8 mouse cellular contexts compared by ENCODE assay signal in the genomic region with DNA sequence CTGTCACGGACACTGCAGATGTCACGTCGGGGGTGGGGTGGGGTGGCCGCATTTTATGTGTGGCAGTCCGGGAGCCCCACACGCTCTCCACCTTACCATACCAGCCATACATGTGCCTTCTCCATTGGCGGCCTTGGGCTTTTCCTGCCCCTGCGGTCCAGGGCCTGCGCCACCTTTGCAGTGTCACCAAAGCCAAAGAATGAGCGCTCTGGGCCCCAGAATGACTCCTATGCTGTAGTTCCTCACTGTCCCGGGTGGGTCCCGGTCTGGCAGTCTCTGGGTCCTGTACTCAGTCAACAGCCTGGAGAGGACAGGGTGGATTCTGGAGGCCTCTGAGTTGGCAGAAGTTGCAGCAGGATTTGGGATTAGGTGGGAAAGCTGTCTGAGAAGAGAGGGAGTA. TPM values are rescaled to one million over a fixed set of nuclear protein-coding genes. Genes with fewer than 3 reads are reported as not detected.
A peak's percentile ranks its signal among the peaks of the same experiment; 100 is the strongest.
DNase-seq lines count a peak whose midpoint lies in the region; ATAC-seq and TF ChIP-seq lines count a peak whose summit lies in the region.

A gene (minus strand): TSS at position 155 of the 400 bp plus-strand sequence.

- H3K27ac ChIP-seq in lung, embryonic 14.5 days (ENCODE audit: low read depth) = no peak within 1 kb of the TSS
- H3K27ac ChIP-seq in forebrain, embryonic 14.5 days (ENCODE audit: low read depth, low read length) = no peak within 1 kb of the TSS
- no peak within 1 kb of the TSS for H3K27ac ChIP-seq in neural tube, embryonic 14.5 days (ENCODE audit: low read depth, low read length)

- peak within 1 kb of the TSS; percentile 35 for H3K9ac ChIP-seq in lung, embryonic 14.5 days
- peak within 1 kb of the TSS; percentile 62 for H3K9ac ChIP-seq in forebrain, embryonic 14.5 days (ENCODE audit: low read length)
- peak within 1 kb of the TSS; percentile 12; the same call in 1 of the 2 replicates for H3K9ac ChIP-seq in neural tube, embryonic 14.5 days (replicated peaks; ENCODE audit: low read depth, low read length)

- WGBS in lung, embryonic 14.5 days = 27% methylated on average over 12 of the region's 12 CpGs
- WGBS in forebrain, embryonic 14.5 days = 11% methylated on average over 12 of the region's 12 CpGs
- WGBS in neural tube, embryonic 14.5 days = 10% methylated on average over 12 of the region's 12 CpGs

- TF ChIP-seq CTCF in lung, embryonic 14.5 days (IDR thresholded peaks at IDR 0.05; ENCODE audit: low read depth) = no peak

- peaks cover 3% of the 10 kb centered on the region for H3K4me1 ChIP-seq in lung, embryonic 14.5 days (ENCODE audit: insufficient read depth)
- peaks cover 7% of the 10 kb centered on the region; the same call in 1 of the 2 replicates for H3K4me1 ChIP-seq in forebrain, embryonic 14.5 days (ENCODE audit: control insufficient read depth, insufficient read depth, low read length)
- H3K4me1 ChIP-seq in neural tube, embryonic 14.5 days (ENCODE audit: control insufficient read depth, insufficient read depth, low read length) = 0 out of 2 replicates have a peak, but pooled peaks cover 10% of the 10 kb centered on the region

- H3K4me2 ChIP-seq in lung, embryonic 14.5 days = peak within 1 kb of the TSS; percentile 92
- peak within 1 kb of the TSS; percentile 70 for H3K4me2 ChIP-seq in forebrain, embryonic 14.5 days (ENCODE audit: low read length)
- peak within 1 kb of the TSS; percentile 86 for H3K4me2 ChIP-seq in neural tube, embryonic 14.5 days (ENCODE audit: low read depth, low read length)

- H3K36me3 ChIP-seq in lung, embryonic 14.5 days (ENCODE audit: insufficient read depth) = no peaks in the 10 kb centered on the region
- no peaks in the 10 kb centered on the region for H3K36me3 ChIP-seq in forebrain, embryonic 14.5 days (ENCODE audit: control insufficient read depth, insufficient read depth, low read length)
- no peaks in the 10 kb centered on the region for H3K36me3 ChIP-seq in neural tube, embryonic 14.5 days (ENCODE audit: control insufficient read depth, insufficient read depth, low read length)

- intact Hi-C loops in left cerebral cortex, postnatal 25 days (cut with DNase I) = no loop called here

- H3K9me3 ChIP-seq in lung, embryonic 14.5 days (ENCODE audit: low read depth, low read length) = peaks cover 5% of the 10 kb centered on the region; the same call in 1 of the 2 replicates
- 0 out of 2 replicates have a peak, but pooled peaks cover 2% of the 10 kb centered on the region for H3K9me3 ChIP-seq in forebrain, embryonic 14.5 days (replicated peaks; ENCODE audit: control insufficient read depth, low read length)
- H3K9me3 ChIP-seq in neural tube, embryonic 14.5 days (ENCODE audit: control insufficient read depth, low read length) = no peaks in the 10 kb centered on the region

- ATAC-seq in lung, embryonic 14.5 days (ENCODE audit: insufficient read depth) = no peak; the same call in 1 of the 2 replicates
- 0 out of 2 replicates have a peak, but pooled peaks have one; percentile 4 for ATAC-seq in forebrain, embryonic 14.5 days
- ATAC-seq in neural tube, embryonic 14.5 days (ENCODE audit: low read depth) = no peak

- no peak for DNase-seq in lung, embryonic 14.5 days
- no peak for DNase-seq in lung, postnatal 4 days
- DNase-seq in forebrain, embryonic 14.5 days (ENCODE audit: low spot score) = no peak
- no peak for DNase-seq in left cerebral cortex, postnatal 25 days (ENCODE audit: low spot score in 2 of 2)
- DNase-seq in spleen, postnatal 14 days (ENCODE audit: low spot score in 2 of 2) = no peak
- no peak for DNase-seq in thymus, postnatal 0 days (ENCODE audit: low spot score)
- DNase-seq in ovary, adult 18-20 months (ENCODE audit: low spot score) = no peak

- peak within 1 kb of the TSS; percentile 51 for H3K4me3 ChIP-seq in lung, embryonic 14.5 days (ENCODE audit: low read depth, low read length)
- H3K4me3 ChIP-seq in forebrain, embryonic 14.5 days (ENCODE audit: low read depth, low read length) = peak within 1 kb of the TSS; percentile 47
- H3K4me3 ChIP-seq in neural tube, embryonic 14.5 days (ENCODE audit: low read depth, low read length) = peak within 1 kb of the TSS; percentile 40

- H3K27me3 ChIP-seq in lung, embryonic 14.5 days (ENCODE audit: insufficient read depth, low read length) = peaks cover 61% of the 10 kb centered on the region
- peaks cover 46% of the 10 kb centered on the region for H3K27me3 ChIP-seq in forebrain, embryonic 14.5 days (replicated peaks; ENCODE audit: control insufficient read depth, insufficient read depth, low read length)
- peaks cover 27% of the 10 kb centered on the region for H3K27me3 ChIP-seq in neural tube, embryonic 14.5 days (ENCODE audit: control insufficient read depth, insufficient read depth, low read length)

RNA-seq across cellular contexts. Expression of the gene that starts here (rescaled TPM):
- 0.14 and 0.83 TPM in 2 replicates for polyA plus RNA-seq in lung, embryonic 14.5 days (2014; fragmentation: Nextera tagmentation; extraction: Ambion mirVana)
- 8.0 and 9.7 TPM in 2 replicates for polyA plus RNA-seq in forebrain, embryonic 14.5 days (2014; fragmentation: Nextera tagmentation; extraction: Ambion mirVana)
- total RNA-seq in left cerebral cortex, postnatal 25 days (2021) = 10 to 100 TPM; 34.1 to 43.2 TPM
- 0.35 and 0.73 TPM in 2 replicates for polyA plus RNA-seq in neural tube, embryonic 14.5 days (2014; fragmentation: Nextera tagmentation; extraction: Ambion mirVana)
- polyA plus RNA-seq in thymus, postnatal 0 days (2015; fragmentation: Nextera tagmentation; extraction: Ambion mirVana) = not detected in 2 replicates

Comparison
In these comparisons a context has a peak if more than half of its experiments do, and no peak if none do; other contexts are left out.
1. H3K9ac ChIP-seq: peak in every context shown above with its lines; median percentile 62 in forebrain, embryonic 14.5 days; 35 in lung, embryonic 14.5 days; 12 in neural tube, embryonic 14.5 days.